Mouse (Mus musculus): ENCODE data around the gene Atp13a2.

Gene Atp13a2

GRCm38 (mm10) chr4:140992215-140992614, 5.5 kb downstream of the Atp13a2 start:
- in situ Hi-C loops (cut with MboI, MseI), result no loop called here

GRCm38 (mm10) chr4:140993846-140994245, 7.2 kb downstream of the Atp13a2 start:
- in situ Hi-C loops (cut with MboI, MseI), result no loop called here

GRCm38 (mm10) chr4:140995811-140996210, 9.1 kb downstream of the Atp13a2 start:
- in situ Hi-C loops (cut with MboI, MseI), result no loop called here

GRCm38 (mm10) chr4:140996812-140997211, 10.1 kb downstream of the Atp13a2 start:
- in situ Hi-C loops (cut with MboI, MseI), result no loop called here

- in situ Hi-C loops (cut with MboI, MseI), result no loop called here
These were observed 19.3 kb downstream of the Atp13a2 start for GRCm38 (mm10) chr4:141005983-141006382.

- in situ Hi-C loops (cut with MboI, MseI), result no loop called here
These were observed 21.4 kb downstream of the Atp13a2 start for GRCm38 (mm10) chr4:141008028-141008427.

GRCm38 (mm10) chr4:141010118-141010517, 23.4 kb downstream of the Atp13a2 start, which contains the start of gene Mfap2:
Mfap2 (plus strand) TSS chr4:141010418.
- in situ Hi-C loops (cut with MboI, MseI), result no loop called here

GRCm38 (mm10) chr4:141010526-141010925, 23.9 kb downstream of the Atp13a2 start:
- in situ Hi-C loops (cut with MboI, MseI), result no loop called here

GRCm38 (mm10) chr4:141010941-141011429, 24.3 kb downstream of the Atp13a2 start:
- in situ Hi-C loops (cut with MboI, MseI), result no loop called here

GRCm38 (mm10) chr4:141011556-141012328, 25.1 kb downstream of the Atp13a2 start:
- in situ Hi-C loops (cut with MboI, MseI), result no loop called here

- in situ Hi-C loops (cut with MboI, MseI), result no loop called here
These were observed 25.9 kb downstream of the Atp13a2 start for GRCm38 (mm10) chr4:141012558-141012957.

- in situ Hi-C loops (cut with MboI, MseI), result no loop called here
These were observed 27.4 kb downstream of the Atp13a2 start for GRCm38 (mm10) chr4:141014114-141014513.

GRCm38 (mm10) chr4:141014856-141015255, 28.2 kb downstream of the Atp13a2 start:
- in situ Hi-C loops (cut with MboI, MseI), result no loop called here

GRCm38 (mm10) chr4:141015356-141015755, 28.7 kb downstream of the Atp13a2 start:
- in situ Hi-C loops (cut with MboI, MseI), result no loop called here

- in situ Hi-C loops (cut with MboI, MseI), result no loop called here
These were observed 29.6 kb downstream of the Atp13a2 start for GRCm38 (mm10) chr4:141016311-141016710.

GRCm38 (mm10) chr4:141017657-141018436, 31.2 kb downstream of the Atp13a2 start:
- in situ Hi-C loops (cut with MboI, MseI), result no loop called here

- in situ Hi-C loops (cut with MboI, MseI), result no loop called here
These were observed 33.5 kb downstream of the Atp13a2 start for GRCm38 (mm10) chr4:141020220-141020619.

GRCm38 (mm10) chr4:141020811-141021613, 34.3 kb downstream of the Atp13a2 start:
- in situ Hi-C loops (cut with MboI, MseI), result no loop called here

GRCm38 (mm10) chr4:141021614-141021929, 34.9 kb downstream of the Atp13a2 start:
- in situ Hi-C loops (cut with MboI, MseI), result no loop called here

- in situ Hi-C loops (cut with MboI, MseI), result no loop called here
These were observed 37.4 kb downstream of the Atp13a2 start for GRCm38 (mm10) chr4:141024052-141024451.

- in situ Hi-C loops (cut with MboI, MseI), result no loop called here
These were observed 38.3 kb downstream of the Atp13a2 start for GRCm38 (mm10) chr4:141024992-141025391.

All from regulatory T cell (primary cell).